Mouse (Mus musculus): ENCODE measurements around the gene Sept3. TPM values are rescaled to one million over a fixed set of nuclear protein-coding genes. Genes with fewer than 3 reads are reported as not detected.
"Not testable (repeated sequence)": the region's sequence is repeated elsewhere in the genome, so short reads cannot be mapped to it uniquely, and the experiment has no call there.

Sept3 gene
- 2.3 TPM in 1 of 2 replicates, not detected in the other for total RNA-seq (2015; ENCODE audit: low replicate concordance)
- 0.09 TPM in 1 of 2 replicates, not detected in the other for total RNA-seq (2017; ENCODE audit: low replicate concordance)

DNA sequence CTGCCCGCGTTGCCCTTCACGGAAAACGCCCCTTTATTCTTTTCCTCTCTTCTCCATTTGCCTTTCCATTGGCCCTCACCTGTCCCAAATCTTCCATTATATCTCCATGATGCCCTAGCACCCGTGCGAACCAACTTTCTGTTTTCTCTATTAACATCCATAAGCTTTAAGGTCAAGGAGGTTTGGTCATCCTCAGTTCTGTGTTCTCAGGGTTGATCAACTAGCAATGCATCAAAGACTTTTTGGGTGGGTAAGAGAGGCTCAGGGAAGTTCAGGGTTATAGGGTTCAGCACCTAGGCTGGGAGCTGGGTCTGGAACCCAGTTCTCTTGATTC, at the start of gene Sept3:
Gene Sept3, plus strand, starts transcription at position 301 of the 334 bp plus-strand sequence.
- ATAC-seq (replicated peaks; ENCODE audit: low FRiP score, poor library complexity, severe bottlenecking), result no peak

DNA sequence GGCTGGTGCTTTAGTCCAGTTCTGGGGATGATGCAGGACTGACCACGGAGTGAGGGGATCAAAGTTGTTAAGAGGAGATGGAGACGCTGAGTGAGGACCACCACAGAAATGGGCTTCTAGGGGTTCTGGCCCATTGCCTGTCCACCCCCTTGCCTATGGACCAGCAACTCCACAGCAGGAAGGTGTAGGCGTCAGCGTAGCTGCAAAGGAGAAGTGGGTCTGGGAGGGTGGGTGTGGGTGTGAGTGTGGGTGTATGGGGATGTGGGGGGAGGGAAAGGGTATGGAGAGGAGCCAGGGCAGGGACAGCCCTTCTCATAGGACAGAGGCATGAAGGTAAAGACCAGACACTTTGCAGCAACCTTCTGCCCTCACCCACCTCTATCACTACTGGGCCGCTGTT, 48.9 kb upstream of the Sept3 start:
- no peak for ATAC-seq (replicated peaks; ENCODE audit: low FRiP score, poor library complexity, severe bottlenecking)

DNA sequence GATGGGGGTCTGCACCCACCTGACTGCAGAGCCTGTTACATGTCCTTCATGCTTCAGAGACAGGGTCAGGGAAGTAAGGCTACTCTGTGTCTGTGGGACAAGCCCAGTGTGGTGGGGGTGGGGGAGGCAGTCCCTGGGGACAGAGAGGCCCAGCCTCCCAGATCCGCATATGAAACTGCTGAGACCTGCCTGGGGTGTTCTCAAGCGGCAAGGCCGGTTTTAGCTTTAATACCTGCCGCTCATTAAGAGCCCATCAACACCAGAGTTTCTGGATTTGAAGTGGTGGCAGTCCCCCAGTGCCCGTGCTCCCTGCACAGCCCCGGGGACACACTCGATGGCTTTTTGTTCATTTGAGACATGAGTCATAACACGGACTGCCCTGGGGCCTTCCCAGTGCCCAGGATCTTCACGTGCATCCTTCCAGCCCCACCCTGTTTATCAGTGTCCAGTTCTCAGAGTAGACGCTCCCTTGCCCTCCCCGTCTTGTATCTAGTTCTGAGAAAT, 45.1 kb upstream of the Sept3 start:
- peak; percentile 81 for ATAC-seq (replicated peaks; ENCODE audit: low FRiP score, poor library complexity, severe bottlenecking)

DNA sequence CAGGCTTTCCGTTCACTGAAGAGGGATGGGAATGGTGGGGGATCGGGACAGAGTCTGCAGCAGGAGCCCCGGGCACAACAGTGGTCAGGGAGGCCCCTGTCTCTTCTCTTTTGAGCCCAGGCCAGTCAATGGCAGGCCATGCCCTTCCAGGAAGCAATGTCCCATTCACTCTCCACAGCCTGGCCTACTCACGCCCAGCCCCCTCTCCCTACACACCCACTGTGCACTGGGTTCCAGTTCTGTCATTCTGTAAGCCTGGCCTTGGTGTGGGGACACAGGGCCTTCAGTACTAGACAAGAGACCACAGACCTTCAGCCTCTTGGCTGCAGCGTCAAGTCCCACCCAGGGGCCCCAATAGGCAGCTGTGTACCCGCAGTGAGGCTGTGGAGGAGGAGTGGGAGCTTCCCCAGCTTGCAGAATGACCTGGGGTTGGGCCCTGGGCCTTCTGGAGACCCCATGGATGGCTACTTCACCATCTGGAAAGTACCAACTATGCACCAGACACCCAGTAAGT, 44.5 kb upstream of the Sept3 start:
- ATAC-seq (replicated peaks; ENCODE audit: low FRiP score, poor library complexity, severe bottlenecking), result no peak; the same call in 1 of the 2 replicates

DNA sequence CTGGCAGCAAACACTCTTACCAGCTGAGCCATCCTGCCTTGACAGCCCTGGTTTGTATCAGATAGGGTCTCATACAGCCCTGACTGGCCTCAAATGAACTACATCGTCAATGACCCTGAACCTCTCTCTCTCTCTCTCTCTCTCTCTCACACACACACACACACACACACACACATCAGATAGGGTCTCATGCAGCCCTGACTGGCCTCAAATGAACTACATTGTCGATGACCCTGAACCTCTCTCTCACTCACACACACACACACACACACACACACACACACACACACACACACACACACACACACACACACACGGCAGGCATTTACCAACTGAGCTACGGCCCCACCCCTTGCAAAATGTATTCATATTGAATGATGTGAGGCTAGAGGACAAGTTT, 43.6 kb upstream of the Sept3 start:
- no peak for ATAC-seq (replicated peaks; ENCODE audit: low FRiP score, poor library complexity, severe bottlenecking)

DNA sequence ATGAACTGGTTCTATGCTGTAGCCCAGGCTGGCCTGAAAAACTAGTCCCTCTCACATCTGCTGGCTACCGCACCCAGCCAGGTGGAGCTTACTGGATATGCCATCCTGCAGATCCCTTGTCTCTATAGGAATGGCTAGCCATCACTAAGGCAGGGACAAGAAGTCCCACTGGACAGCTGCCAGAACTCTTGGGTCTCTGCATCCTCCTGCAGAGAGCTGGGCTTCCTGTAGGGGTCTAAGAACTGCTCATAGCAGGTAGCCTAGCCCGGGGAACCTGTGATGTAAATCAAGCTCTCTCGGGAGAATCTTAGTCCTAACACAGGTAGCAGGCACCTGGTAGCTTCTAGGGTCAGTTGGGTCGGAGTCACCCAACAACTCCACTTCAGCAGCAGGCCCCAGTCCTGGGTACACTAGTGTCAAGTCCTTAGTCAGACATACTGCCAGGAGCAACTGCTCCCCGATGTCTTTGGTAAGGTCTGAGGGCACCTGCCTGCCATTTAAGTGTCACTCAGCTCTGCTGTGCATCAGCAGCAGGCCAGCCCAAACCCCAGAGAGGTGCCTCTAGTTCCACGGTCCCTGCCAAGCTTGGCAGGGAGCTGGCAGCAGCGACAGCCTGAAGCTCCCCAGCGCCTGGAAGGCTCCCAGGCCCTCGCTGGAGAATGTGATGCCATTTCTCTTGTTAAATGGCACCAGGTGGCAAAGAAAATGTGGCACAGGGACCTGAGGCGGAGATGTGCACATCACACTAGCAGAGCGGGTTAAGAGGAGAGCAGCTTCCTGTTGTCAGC, 42.9 kb upstream of the Sept3 start:
- no peak for ATAC-seq (replicated peaks; ENCODE audit: low FRiP score, poor library complexity, severe bottlenecking)

DNA sequence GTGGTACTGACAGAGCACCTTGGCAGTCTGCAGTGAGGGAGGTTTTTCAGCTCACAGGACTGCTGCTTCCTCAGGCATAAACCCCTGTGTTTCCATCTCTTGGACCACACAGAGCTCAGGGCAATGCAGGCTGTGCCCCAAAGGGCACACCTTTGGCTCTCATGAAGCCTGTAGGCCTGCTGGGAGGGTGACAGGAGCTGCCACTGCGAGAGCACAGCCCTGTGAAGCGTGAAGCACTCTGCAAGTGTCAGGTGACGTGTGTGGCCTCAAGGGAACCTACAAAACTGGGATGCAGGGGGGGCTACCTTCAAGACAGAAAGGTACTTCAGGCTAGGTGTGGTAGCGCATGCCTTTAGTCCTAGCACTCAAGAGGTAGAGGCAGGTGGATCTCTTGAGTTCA, 42.0 kb upstream of the Sept3 start:
- no peak for ATAC-seq (replicated peaks; ENCODE audit: low FRiP score, poor library complexity, severe bottlenecking)

DNA sequence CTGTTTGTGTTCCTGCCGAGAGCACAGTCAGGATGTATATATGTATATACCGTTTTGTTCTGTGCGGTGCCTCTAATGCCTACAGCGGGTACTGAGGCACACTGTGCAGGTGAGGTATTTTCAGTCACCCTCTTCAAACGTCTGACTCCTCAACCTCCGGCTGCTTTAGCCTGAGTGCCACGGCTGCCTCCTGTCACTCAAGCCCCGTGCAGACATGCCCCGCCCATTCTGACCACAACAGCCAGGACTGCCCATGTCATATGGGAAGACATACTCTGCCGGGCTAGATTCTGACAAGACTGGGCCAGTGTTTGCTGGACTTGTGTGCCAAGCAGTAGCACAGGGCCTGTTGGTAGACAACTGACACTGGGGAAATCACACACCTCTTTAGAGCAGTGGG, 39.0 kb upstream of the Sept3 start:
- ATAC-seq (replicated peaks; ENCODE audit: low FRiP score, poor library complexity, severe bottlenecking), result no peak

DNA sequence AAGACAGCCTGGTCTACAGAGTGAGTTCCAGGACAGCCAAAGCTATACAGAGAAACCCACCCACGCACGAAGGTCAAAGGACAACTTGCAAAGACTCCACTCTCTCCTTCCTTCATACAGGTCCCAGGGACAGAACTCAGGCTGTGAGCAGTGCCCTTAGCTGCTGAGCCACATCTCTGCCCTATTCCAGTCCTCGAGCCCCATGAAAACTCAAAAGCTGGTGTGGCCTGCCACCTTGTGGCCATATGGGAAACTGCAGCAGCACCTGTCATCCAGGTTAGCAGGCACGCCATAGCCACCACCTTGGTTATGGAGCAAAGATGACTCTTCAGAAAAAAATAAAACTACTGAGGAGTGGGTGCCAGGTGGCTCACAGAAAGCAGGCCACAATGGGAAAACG, 38.1 kb upstream of the Sept3 start:
- peak; percentile 83 for ATAC-seq (replicated peaks; ENCODE audit: low FRiP score, poor library complexity, severe bottlenecking)

DNA sequence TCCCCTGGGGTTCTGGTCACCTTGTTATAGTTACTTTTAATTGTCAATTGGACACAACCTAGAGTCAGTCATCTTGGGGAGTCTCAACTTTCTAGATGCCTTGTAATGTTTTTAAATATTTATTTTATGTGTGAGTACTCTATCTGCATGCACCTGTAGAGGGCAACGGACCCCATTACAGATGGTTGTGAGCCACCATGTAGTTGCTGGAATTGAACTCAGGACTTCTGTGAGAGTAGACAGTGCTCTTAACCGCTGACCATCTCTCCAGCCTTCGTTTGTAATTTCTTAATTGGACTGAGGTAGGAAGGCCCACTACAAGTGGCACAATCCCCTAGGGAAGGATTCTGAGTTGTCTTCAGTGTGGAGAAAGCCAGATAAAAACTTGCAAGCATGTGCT, 31.4 kb upstream of the Sept3 start:
- ATAC-seq (replicated peaks; ENCODE audit: low FRiP score, poor library complexity, severe bottlenecking), result 0 out of 2 replicates have a peak, but pooled peaks have one; percentile 5

DNA sequence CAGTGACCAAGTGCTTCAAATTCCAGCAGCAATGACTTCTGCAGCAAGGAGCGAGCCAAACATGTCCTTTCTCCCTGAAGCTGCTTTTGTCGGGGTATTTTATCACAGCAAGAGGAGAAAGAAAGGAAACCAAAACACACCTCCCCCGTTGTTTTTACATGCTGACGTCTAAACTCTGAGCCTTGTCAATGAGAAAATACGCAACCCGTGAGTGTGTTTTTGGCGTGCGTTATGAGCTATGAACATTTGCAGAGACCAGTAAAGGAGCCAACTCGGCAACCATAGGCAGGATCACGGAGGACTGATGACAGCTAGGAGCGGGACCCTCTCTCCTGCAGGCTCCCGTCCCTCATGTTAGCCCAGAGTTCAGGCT, 31.0 kb upstream of the Sept3 start:
- ATAC-seq (replicated peaks; ENCODE audit: low FRiP score, poor library complexity, severe bottlenecking), result no peak

DNA sequence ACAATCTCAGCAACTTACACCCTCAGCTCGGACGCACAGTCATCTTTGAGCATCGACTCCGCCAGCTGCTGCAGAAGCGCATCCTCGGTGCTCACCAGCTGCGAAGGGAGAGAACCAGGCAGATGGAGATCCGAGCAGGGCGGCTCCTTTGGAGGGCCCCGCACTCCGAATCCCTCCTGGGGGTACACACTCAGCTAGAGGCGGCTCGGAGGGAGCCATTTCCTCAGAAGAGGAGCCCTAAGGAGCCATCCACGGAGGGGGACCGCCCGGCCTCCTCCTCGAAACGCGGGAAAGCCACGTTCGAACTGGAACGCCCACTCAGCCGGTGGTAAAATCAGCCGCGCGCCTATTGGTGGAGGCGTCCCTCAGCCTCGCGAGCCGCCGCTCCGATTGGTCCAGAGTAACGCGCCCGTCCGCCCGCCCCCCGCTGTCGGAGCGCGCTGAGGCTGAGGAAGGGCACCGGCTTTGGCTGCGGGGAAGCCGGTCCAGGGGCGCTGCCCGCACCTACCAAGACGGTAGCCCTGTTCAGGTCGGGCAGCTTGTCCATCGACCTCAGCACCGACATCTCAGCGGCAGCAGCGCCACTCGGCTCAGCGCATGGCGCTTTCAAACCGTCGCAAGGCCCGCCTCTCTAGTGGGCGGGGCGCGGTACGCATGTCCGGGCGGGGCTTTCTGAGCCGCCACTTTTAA, 30.4 kb upstream of the Sept3 start, which contains the start of gene Cenpm:
Gene Cenpm, minus strand, starts transcription at position 634 of the 690 bp plus-strand sequence.
- ATAC-seq (replicated peaks; ENCODE audit: low FRiP score, poor library complexity, severe bottlenecking), result peak; percentile 95

DNA sequence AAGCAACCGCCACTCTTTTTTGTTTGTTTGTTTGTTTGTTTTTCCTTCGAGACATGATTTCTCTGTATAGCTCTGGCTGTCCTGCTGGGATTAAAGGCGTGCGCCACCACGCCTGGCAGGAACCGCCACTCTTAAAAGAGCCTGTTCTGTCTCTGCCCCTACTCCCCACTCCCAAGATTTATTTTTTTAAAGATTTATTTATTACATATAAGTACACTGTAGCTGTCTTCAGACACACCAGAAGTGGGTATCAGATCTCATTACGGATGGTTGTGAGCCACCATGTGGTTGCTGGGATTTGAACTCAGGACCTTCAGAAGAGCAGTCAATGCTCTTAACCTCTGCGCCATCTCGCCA, 29.9 kb upstream of the Sept3 start:
- not testable (repeated sequence) for ATAC-seq (replicated peaks; ENCODE audit: low FRiP score, poor library complexity, severe bottlenecking)

DNA sequence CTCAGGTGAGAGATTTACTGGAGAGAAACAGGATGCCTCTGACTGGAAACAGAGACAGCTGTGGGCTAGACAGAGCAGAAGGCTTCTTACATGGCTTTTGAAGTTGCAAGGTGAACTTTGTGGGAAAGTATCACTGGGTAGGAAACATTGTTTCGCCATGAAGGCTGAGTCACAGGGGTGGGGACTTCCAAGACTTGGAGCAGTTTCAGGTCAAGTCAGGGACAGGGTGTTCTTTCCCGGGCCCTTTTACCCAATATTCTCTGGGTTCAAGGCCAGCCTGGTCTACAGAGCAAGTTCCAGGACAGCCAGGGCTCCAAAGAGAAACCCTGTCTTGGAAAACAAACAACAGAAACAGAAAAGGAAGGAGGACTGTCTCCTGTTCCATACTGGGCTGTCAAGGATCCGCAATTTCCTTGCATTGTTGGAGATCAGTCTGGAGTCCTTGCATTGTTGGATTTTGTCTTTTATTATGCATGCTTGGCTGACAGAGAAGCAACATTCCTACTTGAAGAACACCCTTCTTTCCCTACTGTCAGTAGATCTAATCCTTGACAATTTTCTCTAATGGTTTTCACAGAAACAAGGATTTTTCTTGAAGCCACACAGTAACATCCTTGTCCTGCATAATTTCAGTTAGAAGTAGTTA, 27.4 kb upstream of the Sept3 start:
- ATAC-seq (replicated peaks; ENCODE audit: low FRiP score, poor library complexity, severe bottlenecking), result no peak

DNA sequence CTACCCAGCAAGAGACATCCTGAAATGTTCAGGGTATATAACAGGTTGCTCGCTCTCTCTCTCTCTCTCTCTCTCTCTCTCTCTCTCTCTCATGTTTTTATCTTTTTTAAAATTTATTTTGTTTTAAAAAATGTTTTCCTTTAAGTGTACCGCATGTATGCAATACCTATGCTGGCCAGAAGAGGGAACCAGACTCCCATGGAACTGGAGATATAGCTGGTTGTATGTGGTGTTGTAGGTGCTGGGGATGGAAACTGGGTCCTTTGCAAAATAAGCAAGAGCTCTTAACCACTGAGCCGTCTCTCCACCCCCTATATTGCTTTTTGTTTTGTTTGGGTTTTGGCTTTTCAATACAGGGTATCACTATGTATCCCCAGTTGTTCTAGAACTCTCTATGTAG, 23.1 kb upstream of the Sept3 start:
- peak; percentile 56; the same call in 1 of the 2 replicates for ATAC-seq (replicated peaks; ENCODE audit: low FRiP score, poor library complexity, severe bottlenecking)

DNA sequence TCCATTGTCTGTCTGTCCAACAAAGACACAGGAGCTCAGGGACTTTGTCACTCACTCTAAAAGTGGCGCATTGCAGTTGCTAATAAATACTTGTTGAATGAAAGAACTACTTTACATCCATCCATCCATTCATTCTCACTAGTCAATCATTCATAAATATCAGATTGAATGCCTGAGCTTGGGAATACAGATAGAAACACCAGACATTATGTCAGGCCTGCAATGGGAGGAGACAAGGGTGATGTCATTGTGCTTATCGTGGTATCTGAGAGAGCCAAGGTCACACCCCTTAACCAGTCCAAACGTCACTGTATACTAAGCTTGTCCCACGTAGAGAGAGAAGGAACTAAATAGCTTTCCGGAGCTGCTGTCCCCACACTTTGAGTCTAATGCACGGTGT, 22.6 kb upstream of the Sept3 start, which contains the start of gene 1500009C09Rik:
Gene 1500009C09Rik, plus strand, starts transcription at position 301 of the 400 bp plus-strand sequence.
- no peak for ATAC-seq (replicated peaks; ENCODE audit: low FRiP score, poor library complexity, severe bottlenecking)

DNA sequence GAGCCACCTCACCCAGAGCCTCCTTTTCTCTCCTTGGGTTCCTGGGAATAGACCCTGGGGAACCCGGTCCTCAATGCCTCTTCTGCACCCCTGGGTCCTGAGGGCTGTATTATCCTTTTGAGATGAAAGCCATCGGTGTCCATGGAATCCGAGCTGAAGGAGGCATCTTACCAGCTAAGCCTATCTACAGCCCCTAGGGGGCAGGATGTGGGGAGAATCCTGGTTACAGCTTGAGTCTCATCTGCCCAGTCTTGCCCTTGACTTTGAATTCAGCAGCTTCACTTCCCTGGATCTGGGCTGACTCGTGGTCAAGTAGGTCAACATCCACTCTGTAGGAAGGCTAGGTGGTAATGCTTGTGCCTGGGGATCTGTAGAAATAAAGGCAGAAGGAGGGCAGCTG, 19.4 kb upstream of the Sept3 start:
- ATAC-seq (replicated peaks; ENCODE audit: low FRiP score, poor library complexity, severe bottlenecking), result no peak

DNA sequence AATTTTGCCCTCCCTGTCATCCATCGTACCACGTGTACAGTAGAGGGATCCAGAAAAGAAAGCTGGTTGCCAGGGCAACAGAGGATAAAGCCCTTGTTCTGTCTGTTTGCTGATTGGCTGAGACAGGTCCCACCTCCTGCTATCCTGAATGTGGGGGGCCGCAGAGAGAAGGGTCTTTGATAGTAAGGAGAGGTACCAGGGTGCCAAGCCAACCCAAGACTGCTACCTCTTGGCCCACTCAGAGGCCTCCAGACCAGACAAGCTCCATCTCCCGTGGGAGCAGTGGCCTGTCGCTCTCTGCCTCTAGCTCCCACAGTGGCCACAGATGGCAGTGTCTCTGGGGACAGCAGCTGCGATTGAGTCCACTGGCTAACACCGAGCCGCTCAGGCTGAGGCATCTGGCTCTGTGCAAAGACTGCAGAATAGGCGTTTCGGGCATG, 18.7 kb upstream of the Sept3 start:
- ATAC-seq (replicated peaks; ENCODE audit: low FRiP score, poor library complexity, severe bottlenecking), result no peak

DNA sequence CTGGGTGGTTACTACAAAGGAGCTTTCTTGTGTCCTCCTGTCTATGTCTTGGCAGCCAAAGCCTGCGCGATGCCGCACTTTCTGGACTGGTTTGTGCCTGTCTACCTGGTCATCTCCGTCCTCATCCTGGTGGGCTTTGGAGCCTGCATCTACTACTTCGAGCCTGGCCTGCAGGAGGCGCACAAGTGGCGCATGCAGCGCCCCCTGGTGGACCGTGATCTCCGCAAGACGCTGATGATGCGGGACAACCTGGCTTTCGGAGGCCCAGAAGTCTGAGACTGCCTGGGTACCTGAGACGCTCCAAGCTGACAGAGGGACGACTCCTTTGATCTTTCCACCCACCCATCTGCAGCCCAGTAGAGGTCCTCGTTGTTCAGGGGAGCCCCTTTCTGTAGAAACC, 15.2 kb upstream of the Sept3 start:
- peak; percentile 82 for ATAC-seq (replicated peaks; ENCODE audit: low FRiP score, poor library complexity, severe bottlenecking)

DNA sequence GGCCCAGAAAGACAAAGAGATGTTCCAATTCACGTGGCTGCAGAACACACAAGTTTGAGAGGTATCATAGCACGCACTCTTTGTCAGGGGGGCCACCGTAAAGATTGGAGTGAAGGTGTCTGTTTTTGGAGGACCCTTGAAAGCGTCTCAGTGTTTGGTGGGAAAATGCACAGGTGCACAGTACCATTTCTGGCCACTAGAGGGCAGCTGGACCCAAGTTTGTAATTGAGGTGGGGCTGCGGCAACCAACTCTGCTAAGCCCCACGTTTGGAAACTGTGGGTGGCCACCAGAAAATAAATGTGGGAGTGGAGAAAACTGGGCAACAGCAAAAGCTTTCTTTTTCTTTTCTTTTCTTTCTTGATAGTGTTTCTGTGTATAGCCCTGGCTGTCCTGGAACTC, 8.3 kb upstream of the Sept3 start:
- peak; percentile 75 for ATAC-seq (replicated peaks; ENCODE audit: low FRiP score, poor library complexity, severe bottlenecking)
